Mouse (Mus musculus) right cerebral cortex, postnatal 10 days (tissue): ENCODE data around the gene Plcb4.

Experiments
- DNase-seq, 2 experiments: peaks; one replicate each; pipeline ENCODE4 v3.0.0; 2021; ENCODE audit warnings: low spot score in 2 of 2

Plcb4 gene

GRCm38 (mm10) chr2:136003836-136004235 is 345.0 kb downstream of the Plcb4 start:
- DNase-seq, result no peak

- DNase-seq, result no peak
These were observed 347.5 kb downstream of the Plcb4 start for GRCm38 (mm10) chr2:136006280-136006679.

- DNase-seq, result no peak
These were observed 353.9 kb downstream of the Plcb4 start for GRCm38 (mm10) chr2:136012759-136013158.

- DNase-seq, result no peak
These were observed 389.7 kb downstream of the Plcb4 start for GRCm38 (mm10) chr2:136048464-136048863.

GRCm38 (mm10) chr2:136050793-136051615 is 392.2 kb downstream of the Plcb4 start:
- DNase-seq, result peak; percentile 37 to 39

- peak in 1 of 2 experiments; percentile 32 for DNase-seq
These were observed 393.0 kb downstream of the Plcb4 start, which contains the start of gene Lamp5 for GRCm38 (mm10) chr2:136051688-136052289. Gene Lamp5 (plus strand): TSS chr2:136052239.

GRCm38 (mm10) chr2:136057861-136058331 is 399.1 kb downstream of the Plcb4 start:
- peak; percentile 48 to 56 for DNase-seq

GRCm38 (mm10) chr2:136058398-136058797 is 399.6 kb downstream of the Plcb4 start:
- no peak for DNase-seq

GRCm38 (mm10) chr2:136059029-136059669 is 400.3 kb downstream of the Plcb4 start:
- DNase-seq, result peak; percentile 32
